Mouse (Mus musculus) CD8-positive naive resting alpha-beta T cell, adult 2 months (primary cell): ENCODE data around the gene Shisa3.

Experiments used
- DNase-seq, 2 experiments: peaks; one replicate each; pipeline ENCODE4 v3.0.0; 2022; ENCODE audit warnings: low read depth in 2 of 2, low spot score in 2 of 2

Shisa3 gene

GRCm38 (mm10) chr5:67633138-67633782 lies 25.6 kb downstream of the Shisa3 start:
- DNase-seq = no peak

- no peak for DNase-seq
Observed at GRCm38 (mm10) chr5:67633831-67634268, 26.2 kb downstream of the Shisa3 start.

GRCm38 (mm10) chr5:67634339-67634738 lies 26.7 kb downstream of the Shisa3 start:
- DNase-seq = no peak

DNA sequence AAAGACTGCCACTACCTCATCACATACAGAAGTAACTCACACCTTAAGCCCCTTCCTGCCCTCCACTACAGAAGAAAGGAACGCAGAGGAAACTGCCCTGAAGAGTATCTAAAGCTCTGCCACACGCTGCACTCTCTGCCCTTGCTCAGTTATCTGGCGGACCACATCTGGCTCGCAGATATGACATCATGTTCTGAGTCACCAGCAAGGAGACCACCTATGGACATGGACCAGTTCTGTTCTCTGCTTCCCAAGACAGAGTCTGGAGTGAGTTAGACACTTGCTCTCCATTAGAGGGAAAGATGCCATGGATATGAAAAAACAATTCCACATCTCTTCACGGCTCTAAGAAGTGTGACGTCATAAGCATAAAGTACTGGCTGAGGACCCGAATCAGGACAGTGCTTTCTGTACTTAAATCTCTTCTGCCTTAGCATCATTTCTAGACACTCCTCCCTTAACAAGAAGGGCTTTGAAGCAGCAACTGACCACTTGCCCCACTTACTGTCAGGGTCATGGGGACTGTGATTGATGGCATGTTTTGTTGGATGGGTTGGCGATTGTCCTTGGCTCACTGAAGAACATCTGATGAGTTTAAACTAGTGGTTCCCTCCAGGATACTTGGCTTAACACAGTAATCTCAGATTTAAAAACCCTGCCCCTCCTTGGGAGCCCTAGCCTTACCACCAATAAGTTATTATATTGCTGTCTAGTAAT lies 33.1 kb downstream of the Shisa3 start:
- no peak for DNase-seq

DNA sequence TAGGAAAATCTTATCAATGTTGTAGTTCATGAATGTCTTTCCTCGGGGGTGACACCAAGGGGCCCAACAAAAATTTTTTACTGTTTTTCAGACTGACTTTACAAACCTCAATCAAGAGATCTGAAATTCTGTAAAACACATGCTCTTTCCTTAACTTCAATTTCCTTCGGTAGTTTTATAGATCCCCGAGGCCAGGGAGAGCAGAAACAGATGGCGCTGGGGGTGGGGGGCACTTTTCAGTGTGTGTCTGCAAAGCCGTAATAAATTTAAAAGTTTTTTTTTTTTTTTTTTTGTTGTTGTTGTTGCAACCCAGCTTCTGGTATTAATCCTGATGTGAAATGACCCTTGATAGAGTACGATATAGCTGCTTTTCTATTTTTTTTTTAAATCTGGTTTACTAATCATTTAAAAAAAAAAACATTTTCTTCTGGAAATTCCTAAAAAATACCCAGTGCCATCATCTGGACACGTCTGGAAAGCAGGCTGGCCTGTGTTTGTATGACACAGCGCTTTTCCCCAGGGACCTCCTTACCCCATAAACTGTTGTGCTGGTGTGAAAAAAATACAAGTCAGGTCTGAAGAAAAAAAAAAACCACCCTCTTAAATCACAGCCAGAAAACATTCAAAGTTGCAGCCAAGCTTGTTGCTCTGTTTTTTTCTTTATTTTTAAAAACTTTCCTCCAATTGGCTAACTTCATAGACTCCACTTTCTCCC lies 33.9 kb downstream of the Shisa3 start:
- DNase-seq = no peak

DNA sequence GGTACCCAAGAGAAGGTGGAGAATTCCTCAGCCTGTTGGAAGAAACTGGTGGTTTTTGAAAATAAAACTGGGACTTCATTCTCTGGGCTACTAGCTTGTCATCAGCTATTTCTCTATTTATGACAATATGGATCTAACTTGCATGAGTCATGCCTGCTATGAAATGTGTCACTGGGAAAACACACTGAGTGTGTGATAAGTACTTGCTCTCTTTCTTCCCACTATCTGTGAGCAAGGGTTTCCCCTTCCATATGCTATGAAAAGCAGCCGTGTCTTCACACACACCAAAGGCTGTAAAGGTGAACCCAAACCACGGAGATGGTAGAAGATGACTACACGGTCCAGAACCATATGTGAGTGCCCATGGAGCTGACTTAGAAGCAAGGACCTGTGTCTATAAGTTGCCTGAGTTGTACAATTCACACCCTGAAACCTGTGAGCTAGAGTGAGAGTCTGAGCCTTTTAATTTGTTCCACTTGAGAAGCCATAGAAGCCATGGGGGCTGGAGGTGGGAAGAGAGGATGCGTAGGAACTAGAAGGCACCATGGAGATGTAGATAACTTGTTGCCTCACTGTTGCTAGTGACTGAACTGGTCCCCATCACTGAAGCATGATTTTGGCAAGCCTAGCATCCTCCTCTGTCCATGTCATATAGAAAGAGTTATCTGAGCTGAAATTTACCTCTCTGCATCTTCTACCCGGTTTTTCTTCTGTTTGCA lies 36.0 kb downstream of the Shisa3 start:
- DNase-seq = no peak

DNA sequence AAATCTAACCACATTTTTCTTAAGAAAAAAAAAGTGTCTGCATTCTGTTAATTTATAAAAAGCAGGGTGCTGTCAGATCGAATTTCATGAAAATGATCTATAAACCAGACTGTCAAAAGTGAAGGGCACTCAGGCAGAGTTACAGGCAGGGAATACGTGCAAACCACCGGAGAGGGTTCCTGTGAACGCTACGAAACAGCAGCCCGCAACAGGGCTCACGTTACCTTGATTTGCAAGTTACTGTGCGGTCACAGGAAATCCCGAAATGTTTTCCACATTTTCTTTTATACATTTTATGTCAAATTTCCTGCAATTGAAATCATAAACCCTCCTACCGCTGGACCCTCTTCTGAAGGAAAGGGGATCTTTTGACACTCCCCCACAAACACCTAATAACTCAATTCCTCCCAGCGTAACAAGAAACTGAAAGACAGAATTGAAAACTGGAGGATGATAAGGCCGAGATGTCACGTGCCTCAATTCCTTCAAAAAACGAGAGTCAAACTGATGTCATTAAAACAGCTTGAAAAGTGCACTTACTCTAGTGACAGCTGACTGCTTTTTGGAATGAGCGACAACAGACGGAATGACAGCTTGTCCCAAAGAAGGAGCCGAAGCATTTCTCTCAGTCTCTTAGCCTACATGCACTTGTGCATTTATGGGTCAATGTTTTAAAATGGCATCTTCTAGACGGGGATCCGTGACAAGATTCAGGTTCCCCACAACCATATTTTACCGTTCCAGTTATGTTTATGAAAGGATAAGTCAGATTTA lies 39.3 kb downstream of the Shisa3 start:
- DNase-seq = no peak

DNA sequence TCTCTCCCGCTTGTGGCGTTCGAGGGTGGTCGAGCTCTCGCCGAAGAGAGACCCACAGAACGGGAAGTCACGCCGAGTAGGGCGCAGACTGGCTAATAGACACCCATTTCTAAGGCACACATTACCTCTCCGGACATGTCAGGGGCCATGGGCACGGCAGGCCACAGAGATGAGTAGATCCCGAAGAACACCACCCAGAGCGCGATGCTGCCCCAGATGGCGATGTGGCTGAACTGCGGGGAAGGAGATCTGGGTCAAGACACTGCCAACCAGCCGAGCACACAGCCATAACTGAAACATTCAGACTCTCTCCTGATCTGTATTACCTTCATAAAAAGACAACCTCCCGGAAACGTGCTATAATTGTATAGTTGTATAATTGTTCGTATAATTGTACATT lies 39.9 kb downstream of the Shisa3 start:
- no peak for DNase-seq

DNA sequence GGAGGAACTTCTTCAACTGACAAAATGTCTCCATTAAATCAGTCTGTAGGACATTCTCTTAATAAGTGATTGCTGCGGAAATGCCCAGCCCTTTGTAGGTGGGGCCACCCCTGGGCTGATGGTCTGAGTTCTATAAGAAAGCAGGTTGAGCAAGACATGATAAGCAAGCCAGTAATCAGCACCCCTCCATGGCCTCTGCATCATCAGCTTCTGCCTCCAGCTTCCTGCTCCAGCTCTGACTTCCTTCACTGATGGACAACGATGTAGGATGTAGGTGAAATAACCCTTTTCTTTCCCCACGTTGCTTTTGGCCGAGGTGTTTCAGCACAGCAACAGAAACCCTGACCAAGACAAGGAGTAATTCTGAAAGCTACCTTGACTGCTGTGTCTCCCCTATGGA lies 41.5 kb downstream of the Shisa3 start:
- DNase-seq = no peak

DNA sequence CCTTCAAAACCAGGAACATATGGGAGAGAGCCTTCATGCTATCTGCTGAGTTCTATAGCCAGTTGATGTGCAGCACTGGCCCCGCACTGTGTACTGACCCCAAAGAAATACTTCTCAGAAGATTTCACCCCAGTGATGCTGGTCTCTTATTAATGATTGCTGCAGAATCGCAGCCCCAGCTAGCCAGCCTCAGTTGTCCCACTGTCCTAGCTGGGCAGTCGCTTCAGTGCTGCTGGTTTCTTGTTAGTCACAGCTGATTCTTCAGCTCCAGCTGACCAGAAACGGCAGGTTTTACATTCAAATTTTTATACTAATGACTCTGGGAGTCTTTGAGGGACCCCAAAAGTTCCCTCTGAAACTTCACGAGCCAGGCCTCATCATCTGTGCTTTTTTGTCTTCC lies 42.3 kb downstream of the Shisa3 start:
- DNase-seq = no peak

GRCm38 (mm10) chr5:67652468-67652867 lies 44.8 kb downstream of the Shisa3 start:
- no peak for DNase-seq

DNA sequence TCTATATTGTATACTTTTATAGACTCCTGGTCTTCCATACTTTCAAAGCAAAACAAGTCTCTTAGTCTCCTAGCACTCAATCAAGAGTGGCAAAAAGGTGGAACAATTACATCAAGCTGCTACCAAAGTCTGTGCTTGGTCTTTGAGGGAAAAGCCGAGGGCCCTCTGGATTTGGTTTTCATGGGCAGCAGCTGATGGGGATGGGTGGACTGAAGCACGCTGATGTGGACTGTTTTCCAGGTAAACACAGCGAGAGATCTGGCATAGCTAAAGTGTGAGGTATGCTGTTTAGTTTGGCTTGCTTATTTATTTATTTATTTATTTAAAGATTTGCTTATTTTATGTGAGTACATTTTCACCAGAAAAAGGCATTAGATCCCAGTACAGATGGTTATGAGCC lies 45.9 kb downstream of the Shisa3 start:
- DNase-seq = no peak

GRCm38 (mm10) chr5:67654572-67654971 lies 46.9 kb downstream of the Shisa3 start:
- DNase-seq = no peak

DNA sequence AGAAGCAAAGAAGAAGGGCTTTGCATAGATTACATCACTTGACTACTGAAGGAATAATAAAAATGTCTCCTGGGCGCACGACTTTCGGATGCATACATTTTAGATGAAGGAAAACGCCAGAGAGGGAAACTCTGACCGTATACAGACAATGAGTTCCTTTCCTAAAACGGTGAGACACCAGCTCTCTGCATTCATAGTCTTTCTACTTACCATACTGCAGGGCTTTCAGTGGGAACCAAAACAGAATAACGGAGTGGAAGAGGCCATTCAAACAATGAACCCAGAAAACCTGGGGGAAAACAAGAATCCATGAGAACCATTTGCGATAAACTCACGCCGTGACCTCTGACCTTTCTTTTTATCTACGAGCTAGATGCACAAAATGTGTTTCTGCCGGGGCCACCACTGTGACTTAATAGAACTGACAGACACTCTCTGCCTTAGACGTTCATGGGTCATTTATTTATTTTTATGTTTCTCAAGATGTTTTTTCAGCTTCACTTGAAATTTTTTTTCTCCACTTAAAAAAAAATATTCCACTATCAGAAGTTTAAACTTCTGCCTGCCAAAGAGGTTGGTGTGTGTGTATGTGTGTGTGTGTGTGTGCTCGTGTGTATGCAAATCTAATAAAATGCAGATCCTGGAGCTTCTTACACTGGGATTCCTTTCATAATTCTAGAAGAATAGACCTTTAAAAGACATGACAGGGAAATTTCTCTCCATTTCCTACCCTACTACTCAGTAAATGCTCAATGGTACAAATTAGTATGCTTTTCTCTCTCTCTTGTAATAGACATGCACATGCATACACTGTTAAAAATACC lies 48.2 kb downstream of the Shisa3 start:
- no peak for DNase-seq

DNA sequence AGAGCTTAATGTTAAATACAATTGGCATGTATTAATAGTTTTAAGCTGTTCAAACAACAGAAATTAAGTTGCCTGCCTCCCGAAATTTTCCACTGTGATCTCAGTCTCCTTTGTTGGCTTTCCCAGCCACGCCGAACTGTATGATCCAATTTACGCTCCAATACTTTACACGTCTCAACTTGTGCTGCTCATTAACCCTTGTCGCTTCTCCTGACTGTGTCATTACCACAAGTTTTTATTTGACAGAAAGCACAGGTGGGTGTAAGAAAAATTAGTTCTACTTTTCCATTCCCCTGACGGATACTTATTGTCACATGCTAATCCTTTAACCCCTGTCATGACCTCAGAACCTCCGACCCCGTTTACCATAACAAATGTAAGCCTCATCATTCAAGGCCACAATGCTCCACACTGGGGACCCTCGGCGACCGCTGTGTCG lies 49.2 kb downstream of the Shisa3 start:
- DNase-seq = no peak

DNA sequence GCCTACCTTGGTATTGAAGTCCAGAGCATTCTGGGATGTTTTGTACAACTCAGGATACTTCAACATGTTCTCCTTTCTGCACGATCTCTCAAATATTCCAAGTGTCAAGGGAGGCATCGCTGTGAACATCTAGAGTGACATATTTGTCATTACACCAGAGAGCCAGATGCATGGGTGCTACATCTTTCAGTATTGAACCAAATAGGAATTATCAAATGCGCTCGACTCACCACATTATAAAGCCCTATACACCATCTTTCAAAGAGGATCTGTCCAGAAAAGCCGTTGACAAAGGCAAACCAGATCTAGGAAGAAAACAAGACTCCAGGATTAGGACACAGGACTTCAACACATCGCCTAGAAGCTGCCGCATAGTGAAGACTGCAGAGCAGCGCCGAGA lies 52.2 kb downstream of the Shisa3 start:
- DNase-seq = no peak

DNA sequence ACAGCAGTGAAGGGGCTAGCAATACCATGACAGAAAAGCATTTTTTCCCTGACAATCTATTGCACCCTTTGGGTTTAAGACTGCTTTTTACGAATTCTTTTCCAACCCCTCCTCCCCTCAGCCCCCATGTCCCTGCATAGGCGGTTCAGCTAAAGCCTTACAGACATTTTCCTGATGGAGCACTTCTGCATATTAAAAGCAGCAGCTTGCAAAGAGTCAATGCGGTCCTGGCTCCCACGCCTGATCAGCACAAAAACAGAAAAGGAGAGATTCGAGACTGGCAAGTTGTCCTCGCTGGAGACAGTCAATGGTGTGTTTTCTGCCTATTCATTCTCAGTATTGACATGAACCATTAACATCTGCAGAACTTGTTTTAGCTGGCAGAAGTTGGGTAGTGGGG lies 55.0 kb downstream of the Shisa3 start:
- DNase-seq = no peak

- no peak for DNase-seq
Observed at GRCm38 (mm10) chr5:67669436-67669896, 61.8 kb downstream of the Shisa3 start.

DNA sequence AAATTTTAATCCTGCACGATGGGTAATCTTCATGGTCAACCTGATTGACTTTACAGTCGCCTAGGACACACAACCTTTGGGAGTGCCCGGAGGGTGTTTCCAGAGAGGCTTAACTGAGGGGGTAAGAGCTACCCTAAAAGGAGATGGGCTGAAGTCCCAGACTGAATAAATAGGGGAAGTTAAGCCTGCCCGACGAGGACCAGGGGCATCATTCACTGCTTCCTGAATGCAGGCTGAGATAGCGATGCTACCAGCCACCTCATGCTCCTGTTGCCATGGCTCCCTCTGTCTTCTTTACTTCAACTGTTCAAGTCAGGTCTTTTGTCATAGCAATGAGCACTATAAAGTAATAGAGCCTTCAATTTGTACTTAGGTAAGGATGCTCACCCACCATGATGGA lies 62.5 kb downstream of the Shisa3 start:
- DNase-seq = no peak

DNA sequence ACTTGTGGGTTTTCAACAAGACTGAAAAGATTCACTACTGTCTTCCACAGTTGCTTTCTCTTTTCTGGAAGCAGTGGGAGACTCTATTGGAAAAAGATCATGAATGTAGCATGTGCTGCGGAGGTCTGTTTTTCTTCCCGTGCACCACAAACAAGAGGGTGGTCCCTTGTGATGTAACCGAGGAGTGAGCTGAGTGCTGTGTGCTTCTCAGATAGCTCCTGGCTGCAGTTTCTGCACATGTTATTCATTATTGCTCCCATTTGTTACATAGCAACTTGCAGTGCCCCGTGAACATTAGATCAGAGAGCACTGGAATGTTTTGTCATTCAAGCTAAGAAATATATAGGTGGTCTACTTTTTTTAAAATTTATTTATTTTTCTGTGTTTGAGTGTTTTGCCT lies 65.3 kb downstream of the Shisa3 start:
- no peak for DNase-seq
